Mouse (Mus musculus) olfactory bulb, adult 2 months (tissue): Measurements from ENCODE around the gene Gm4881. TPM values are rescaled to one million over a fixed set of nuclear protein-coding genes. Genes with fewer than 3 reads are reported as not detected.

Experiments
- H3K27ac ChIP-seq: fragments of 200-500 bp; 2 replicates; pipeline ENCODE4 v1.5.1; 2012; ENCODE audit warnings: low read depth, low read length; ENCODE audit not compliant: insufficient read depth
- H3K4me1 ChIP-seq: fragments of 200-500 bp; 2 replicates; pipeline ENCODE4 v1.6.1; 2012; ENCODE audit warnings: low read length; ENCODE audit not compliant: control insufficient read depth, insufficient read depth
- H3K4me3 ChIP-seq: fragments of 200-500 bp; 2 replicates; pipeline ENCODE4 v1.5.1; 2012; ENCODE audit warnings: mild to moderate bottlenecking, low read depth, low read length, moderate library complexity; ENCODE audit not compliant: insufficient read depth
- CTCF ChIP-seq: fragments of 200-500 bp; IDR thresholded peaks from 2 replicates; pipeline ENCODE4 v1.5.1; 2012; ENCODE audit warnings: low read depth, mild to moderate bottlenecking, low read length, moderate library complexity; ENCODE audit not compliant: insufficient read depth
- POLR2A ChIP-seq: fragments of 200-500 bp; IDR thresholded peaks from 2 replicates; pipeline ENCODE4 v1.6.1; 2012; ENCODE audit warnings: mild to moderate bottlenecking, low read depth, low read length, moderate library complexity; ENCODE audit not compliant: insufficient read depth
- WGBS: fragments of 180-500 bp; shearing (Covaris S2); methylation state at CpG from one replicate; pipeline ENCODE4 v1.1.7; 2018; 5-methylcytosine and 5-hydroxymethylcytosine counted together
- polyA plus RNA-seq: library from polyadenylated mRNA; stranded (reverse); fragments of >200 nt; gene quantifications from 2 replicates; pipeline ENCODE4 v1.2.4, GENCODE M21; 2012; ENCODE audit warnings: low replicate concordance; ENCODE audit not compliant: missing spikeins, insufficient read depth, insufficient read length

Gene Gm4881
- polyA plus RNA-seq, 1 experiment, result not detected

DNA sequence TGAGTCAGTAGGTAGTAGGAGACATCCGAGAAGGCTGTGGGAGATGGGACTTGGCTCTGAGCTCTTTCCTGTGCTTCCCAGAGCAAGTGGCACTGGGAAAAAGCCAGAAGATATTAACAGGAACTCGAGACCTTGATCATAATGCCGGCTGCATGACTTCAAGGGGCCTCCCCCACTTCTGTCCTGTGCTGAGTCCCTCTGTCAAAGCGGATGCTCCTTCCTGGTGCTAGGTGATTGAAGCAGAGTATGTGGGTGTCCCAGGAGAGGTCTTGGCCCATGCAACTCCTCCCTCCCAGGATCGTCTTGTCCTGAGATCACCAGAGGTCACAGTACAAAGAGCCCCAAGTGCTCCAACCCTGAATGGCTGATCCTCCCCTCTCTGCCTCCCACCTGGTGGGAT, 29.6 kb upstream of the Gm4881 start:
- WGBS, result 80% methylated on average over 5 of the region's 5 CpGs
- Histone ChIP-seq H3K4me3 (no peak overlapping the region), H3K4me1 (peaks cover 15% of the 10 kb centered on the region)

GRCm38 (mm10) chr7:24973208-24973607, 28.9 kb upstream of the Gm4881 start:
- no peak overlapping the region for H3K4me3 ChIP-seq
- H3K4me1 ChIP-seq, result peaks cover 15% of the 10 kb centered on the region
- 83% methylated on average over 4 of the region's 4 CpGs for WGBS
- H3K27ac ChIP-seq, result no peak overlapping the region
- TF ChIP-seq POLR2A (no peak), CTCF (no peak)

More for the DNA sequence above, 29.6 kb upstream of the Gm4881 start:
- no peak for TF ChIP-seq POLR2A
- no peak for TF ChIP-seq CTCF
- no peak overlapping the region for H3K27ac ChIP-seq

DNA sequence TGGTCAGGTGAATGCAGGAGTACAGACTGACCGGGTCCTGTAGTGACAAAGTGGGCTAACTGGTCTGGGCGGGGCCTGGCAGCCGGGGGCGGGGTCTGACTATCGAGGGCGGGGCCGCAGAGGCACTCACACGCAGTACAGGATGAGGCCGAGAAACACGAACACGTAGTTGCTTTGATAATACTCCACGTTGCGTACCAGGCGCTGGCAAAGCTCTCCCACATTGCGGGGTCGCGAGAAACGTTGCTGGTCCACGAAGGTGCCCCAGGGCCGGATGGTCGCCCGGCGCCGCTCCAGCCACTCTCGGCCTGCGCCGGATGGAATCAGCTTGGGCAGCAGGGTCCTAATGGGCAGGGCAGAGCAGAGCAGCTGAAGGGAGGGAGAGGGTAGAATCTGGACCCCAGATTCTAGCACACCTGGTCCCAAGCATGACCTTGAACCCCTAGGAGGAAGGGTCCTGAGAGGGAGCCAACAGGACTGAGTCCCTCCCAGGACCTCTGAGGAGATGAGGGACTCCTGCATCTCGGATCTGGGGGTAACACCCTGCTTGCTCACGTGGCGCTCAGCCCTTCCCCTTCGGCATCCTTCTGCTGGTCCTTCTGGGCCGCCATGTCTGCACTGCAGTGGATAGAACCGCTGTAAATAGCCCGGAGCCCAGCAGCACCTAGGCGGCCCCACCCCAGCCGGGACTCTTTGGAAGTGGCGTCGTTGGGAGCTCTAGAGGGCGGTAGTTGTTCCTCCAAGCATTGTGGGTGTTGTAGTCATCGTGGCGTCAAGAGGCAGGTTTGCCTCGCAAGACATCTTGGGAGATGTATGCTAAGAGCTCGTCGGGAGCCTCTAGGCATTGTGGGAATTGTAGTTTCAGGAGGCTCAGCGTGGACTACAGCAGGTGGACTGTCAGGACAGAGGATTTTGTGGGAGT, 27.9 kb upstream of the Gm4881 start, which contains the start of gene Rabac1:
Rabac1 (minus strand) TSS at position 783 of the 922 bp plus-strand sequence.
- WGBS, result under 1% methylated on average over 45 of the region's 45 CpGs
- Histone ChIP-seq H3K4me1 (peaks cover 15% of the 10 kb centered on the region), H3K4me3 (peak within 1 kb of the TSS; percentile 63), H3K27ac (peak within 1 kb of the TSS; percentile 83)
- TF ChIP-seq POLR2A, result peak; percentile 60
- peak; percentile 10; the same call in 1 of the 2 replicates for TF ChIP-seq CTCF

DNA sequence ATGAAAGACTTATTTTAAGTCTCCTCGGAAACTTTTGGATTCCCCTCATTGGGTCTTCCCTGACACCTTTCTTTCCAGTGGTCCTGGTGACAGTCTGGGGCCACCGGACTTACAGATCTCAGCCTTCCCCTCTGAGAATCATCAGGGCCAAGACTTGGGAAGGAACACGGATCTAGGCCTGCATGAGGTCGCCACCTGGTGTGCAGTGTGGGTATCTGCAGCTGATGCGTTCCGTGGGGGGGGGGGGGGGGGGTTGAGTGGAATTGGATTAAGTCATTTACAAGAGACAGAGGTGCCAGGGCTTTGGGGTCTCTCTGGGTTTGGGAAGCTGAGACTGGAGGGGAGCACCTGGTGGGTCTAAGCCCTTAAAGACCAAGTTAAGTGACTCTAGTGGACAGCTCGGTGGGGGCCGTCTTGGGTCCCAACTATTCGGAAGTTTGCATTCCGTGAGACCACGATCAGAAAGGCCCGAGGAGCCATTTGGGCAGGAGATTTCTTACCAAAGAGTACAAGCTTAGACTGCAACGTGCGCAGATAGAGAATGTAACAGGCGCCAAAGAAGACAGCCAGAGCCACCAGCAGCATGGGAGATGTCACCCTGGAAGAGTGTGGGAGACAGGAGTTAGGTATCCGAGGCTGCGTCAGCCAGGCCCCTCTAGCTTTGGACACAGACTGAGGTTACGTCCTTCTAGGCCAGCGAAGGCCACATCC, 27.1 kb upstream of the Gm4881 start:
- WGBS, result 5% methylated on average over 19 of the region's 19 CpGs
- peak overlapping the region; percentile 50 for H3K27ac ChIP-seq
- TF ChIP-seq POLR2A (no peak), CTCF (peak; percentile 60; the same call in 1 of the 2 replicates)
- H3K4me3 ChIP-seq, result peak overlapping the region; percentile 63
- H3K4me1 ChIP-seq, result peaks cover 15% of the 10 kb centered on the region

GRCm38 (mm10) chr7:24970341-24970740, 26.0 kb upstream of the Gm4881 start:
- no peak overlapping the region for H3K4me3 ChIP-seq
- no peak overlapping the region for H3K27ac ChIP-seq
- TF ChIP-seq POLR2A, result no peak
- TF ChIP-seq CTCF, result no peak
- peaks cover 15% of the 10 kb centered on the region for H3K4me1 ChIP-seq
- 95% methylated on average over 3 of the region's 3 CpGs for WGBS

DNA sequence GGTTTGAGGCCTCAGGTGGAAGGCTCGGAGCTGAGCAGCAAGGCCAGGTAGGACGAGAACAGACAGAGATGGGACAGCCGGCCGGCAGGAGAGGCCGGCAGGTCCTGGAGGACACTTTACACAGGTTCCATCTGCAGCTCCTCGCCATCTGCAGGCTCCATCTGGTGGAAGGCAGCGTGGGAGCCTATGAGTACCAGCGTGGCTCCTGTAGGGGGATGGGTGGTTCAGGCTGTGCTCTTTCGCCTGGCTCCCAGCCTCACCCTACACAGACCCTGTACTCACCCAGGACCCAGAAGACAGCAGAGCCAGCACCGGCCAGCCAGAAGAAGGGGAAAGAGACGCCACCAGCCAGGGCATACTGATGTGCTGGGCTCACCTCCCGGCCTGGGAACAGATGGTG, 25.5 kb upstream of the Gm4881 start:
- Histone ChIP-seq H3K4me3 (no peak overlapping the region), H3K27ac (no peak overlapping the region), H3K4me1 (peaks cover 13% of the 10 kb centered on the region)
- 71% methylated on average over 12 of the region's 12 CpGs for whole genome bisulfite sequencing
- TF ChIP-seq CTCF, result no peak
- no peak for TF ChIP-seq POLR2A

- peaks cover 13% of the 10 kb centered on the region for H3K4me1 ChIP-seq
- WGBS, result 55% methylated on average over 6 of the region's 6 CpGs
- H3K27ac ChIP-seq, result no peak overlapping the region
- H3K4me3 ChIP-seq, result no peak overlapping the region
- TF ChIP-seq CTCF (no peak), POLR2A (no peak)
Observed at GRCm38 (mm10) chr7:24968463-24968862, 24.2 kb upstream of the Gm4881 start.

DNA sequence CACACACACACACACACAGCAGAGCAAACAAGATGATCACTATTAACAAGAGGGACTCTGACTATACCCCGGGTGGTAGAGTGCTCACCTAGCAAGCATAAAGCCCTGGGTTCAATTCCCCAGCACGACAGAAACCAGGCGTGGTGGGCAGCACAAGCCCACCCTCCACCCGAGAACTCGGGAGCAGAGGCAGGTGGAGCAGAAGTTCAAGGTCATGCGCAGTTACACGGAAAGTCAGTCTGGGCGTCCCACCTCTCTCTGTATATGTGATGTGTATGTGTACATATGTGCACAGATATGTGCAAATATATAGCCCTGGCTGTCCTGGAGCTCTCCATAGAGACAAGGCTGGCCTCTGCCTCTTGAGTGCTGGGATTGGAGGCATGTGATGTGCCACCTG, 23.7 kb upstream of the Gm4881 start:
- 89% methylated on average over 8 of the region's 8 CpGs for WGBS
- no peak for TF ChIP-seq POLR2A
- no peak for TF ChIP-seq CTCF
- Histone ChIP-seq H3K4me1 (peaks cover 13% of the 10 kb centered on the region), H3K4me3 (no peak overlapping the region), H3K27ac (no peak overlapping the region)

GRCm38 (mm10) chr7:24964897-24965535, 20.7 kb upstream of the Gm4881 start:
- WGBS, result 9% methylated on average over 5 of the region's 5 CpGs
- no peak for TF ChIP-seq POLR2A
- peak; percentile 59; the same call in 1 of the 2 replicates for TF ChIP-seq CTCF
- H3K27ac ChIP-seq, result no peak overlapping the region
- H3K4me1 ChIP-seq, result peaks cover 8% of the 10 kb centered on the region
- no peak overlapping the region for H3K4me3 ChIP-seq
